Mouse (Mus musculus) heart, postnatal 25 days (tissue): ENCODE results near the gene Spag9. TPM values are rescaled to one million over a fixed set of nuclear protein-coding genes. Genes with fewer than 3 reads are reported as not detected.

Source experiments
- DNase-seq: peaks from one replicate; pipeline ENCODE4 v3.0.0; 2022; ENCODE audit warnings: low spot score
- intact Hi-C: fragments of 180-260 bp; cut with DNase I; formaldehyde crosslinking; loops from one replicate; pipeline ENCODE4 v1.15.1; 2025
- total RNA-seq, 2 experiments: library from RNA; stranded (reverse); gene quantifications; 2 replicates each; pipeline ENCODE4 v1.2.3; 2021

Spag9 gene
- total RNA-seq, 2 experiments from 2014 or later = 132 to 139 TPM

DNA sequence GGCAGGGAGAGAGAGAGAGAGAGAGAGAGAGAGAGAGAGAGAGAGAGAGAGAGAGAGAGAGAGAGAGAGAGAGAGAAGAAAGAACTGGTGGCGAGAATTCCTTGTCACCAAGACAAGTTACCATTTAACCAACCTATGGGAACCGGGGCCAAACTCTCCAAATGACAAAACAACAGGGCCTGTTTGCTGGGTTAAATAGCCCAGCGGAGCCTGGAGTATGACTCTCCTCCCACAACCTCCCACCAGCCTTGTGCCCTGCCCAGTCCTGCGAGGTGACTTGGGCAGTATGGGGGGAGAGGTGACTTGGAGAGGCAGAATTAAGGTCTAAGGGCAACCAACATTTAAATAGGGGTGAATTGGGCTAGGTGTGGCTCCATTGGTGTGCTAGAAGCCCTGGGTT lies 169.9 kb downstream of the Spag9 start:
- no peak for DNase-seq
- intact Hi-C loops = no loop called here

DNA sequence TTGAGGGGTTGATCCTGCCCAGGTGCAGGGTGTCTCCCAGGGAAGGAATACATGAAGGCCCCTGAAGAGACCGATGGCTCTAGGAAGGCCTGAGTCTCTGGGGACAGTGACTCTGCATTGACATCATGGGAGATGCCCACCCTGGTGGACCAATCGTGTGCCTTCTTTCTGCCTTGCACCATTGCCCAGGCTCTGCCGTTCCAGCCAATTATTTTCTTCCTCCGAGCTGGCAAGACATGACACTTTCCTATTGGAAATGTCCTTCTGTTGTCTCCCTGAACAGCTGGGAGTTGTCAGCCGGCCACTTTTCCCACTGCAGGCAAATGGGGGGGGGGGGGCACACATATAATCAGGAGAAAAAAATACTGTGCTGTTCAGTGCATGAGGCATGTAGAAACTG lies 172.3 kb downstream of the Spag9 start:
- intact Hi-C loops = no loop called here
- DNase-seq = no peak

DNA sequence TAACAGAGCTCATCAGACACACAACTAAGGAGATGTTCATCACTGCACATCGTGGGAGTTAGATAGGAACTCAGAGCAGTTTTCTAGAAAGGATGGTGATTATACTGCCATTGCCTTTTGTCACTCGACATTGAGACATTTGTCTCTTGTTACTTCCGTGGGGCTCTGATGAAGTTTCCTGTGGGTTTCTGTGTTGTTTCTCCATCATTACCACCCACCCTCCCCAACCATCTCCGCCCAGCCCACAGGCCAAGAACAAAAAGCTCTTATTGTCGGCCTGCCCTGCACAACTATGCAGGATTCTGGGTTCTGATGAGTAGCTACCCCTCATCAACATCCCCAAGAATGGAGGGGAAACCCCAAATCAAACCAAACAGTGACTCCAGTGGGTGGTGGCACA lies 173.7 kb downstream of the Spag9 start:
- intact Hi-C loops = no loop called here
- DNase-seq = no peak

DNA sequence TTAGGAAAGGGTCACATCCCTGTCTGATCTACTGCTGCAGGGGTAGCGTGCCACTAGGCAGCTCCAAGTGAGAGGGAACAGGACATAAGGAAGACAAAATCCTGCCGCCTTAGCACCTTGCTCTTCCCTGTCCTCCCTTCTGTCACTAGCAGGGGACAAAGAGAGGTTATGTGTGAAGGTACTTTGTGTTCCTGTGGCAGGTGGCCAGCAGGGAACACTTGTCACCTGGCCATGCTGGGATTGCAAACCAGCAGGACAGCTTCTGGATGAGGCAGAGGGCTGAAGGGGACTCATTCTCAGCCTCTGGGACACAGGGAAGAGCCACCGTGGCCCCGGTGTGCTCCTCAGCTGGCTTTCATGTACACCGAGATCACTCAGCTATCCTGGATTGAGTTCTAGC lies 175.8 kb downstream of the Spag9 start:
- no peak for DNase-seq
- intact Hi-C loops = no loop called here

DNA sequence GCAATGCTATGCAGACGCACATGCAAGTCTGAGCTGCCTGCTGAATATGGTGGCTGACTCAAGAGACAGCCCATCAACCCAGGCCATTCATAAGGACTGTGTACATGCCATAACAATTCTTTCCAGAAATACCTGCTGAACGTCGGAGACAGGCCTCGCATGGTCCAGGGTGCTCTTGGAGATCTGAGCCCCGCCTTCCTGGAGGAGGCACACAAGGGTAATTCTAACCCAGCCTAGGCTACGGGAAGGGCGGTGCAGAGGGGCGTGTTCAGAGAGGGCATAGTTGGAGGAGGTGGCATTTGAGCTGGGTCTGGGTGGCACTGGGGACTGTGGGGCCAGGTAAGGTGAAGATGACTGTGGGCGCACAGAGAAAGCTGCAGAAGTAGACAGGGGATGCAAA lies 176.3 kb downstream of the Spag9 start:
- no peak for DNase-seq
- intact Hi-C loops = no loop called here

DNA sequence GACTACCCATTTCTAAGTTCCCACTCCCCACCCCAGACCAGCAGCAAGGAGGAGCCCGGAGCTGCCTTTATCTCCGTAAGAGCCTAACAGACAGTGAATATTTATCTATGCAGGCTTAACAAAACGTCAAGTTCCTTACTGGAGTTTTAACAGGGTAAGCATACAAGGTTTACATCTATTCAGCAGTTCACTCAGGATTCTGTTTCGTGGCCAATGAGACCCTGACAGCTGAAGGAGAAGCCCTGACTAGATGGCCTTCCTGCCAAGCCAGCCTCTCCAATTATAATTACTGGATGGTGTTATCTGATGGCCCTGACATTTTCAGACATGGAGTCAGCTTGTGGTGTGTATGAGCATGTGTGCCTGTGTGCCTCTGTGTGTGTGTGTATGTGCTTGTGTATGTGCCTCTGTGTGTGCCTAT lies 177.8 kb downstream of the Spag9 start:
- intact Hi-C loops = no loop called here
- DNase-seq = no peak

DNA sequence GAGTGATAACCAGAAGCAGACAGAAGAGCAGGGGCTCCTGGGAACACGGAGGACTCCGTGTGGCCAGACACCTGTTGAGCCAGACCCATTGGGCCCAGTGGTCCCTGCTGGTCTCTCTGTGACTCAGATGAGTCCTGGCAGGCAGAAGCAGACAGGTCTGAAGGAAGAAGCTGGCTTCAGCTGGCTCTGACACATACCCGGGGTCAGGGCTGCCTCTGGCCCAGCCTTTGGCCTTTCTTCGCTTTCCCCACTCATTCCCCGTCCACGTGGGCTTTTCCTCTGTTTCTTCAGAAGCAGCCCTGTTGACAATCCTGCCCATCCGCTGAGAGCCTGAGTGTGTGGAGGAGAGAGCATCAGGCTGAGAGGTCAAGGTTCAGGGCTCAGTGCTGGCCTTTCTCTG lies 179.4 kb downstream of the Spag9 start:
- DNase-seq = no peak
- intact Hi-C loops = no loop called here

Other genes starting within 250 kb of the Spag9 start
- gene Utp18, start 110.3 kb upstream of the Spag9 start, total RNA-seq = 1 to 10 TPM; 8.1 to 8.7 TPM
- gene Mbtd1, start 110.2 kb upstream of the Spag9 start, total RNA-seq = 10 to 100 TPM; 15.1 to 15.6 TPM
- 1,000 to 10,000 TPM; 1,044 to 1,063 TPM for gene Nme2, start 39.8 kb upstream of the Spag9 start, total RNA-seq
- gene Gm20390, start 27.8 kb upstream of the Spag9 start, total RNA-seq = 10 to 100 TPM; 15.9 to 21.2 TPM
- gene Nme1, start 27.6 kb upstream of the Spag9 start, total RNA-seq = 10 to 100 TPM; 12.9 to 15.5 TPM
- gene Tob1, start 215.4 kb downstream of the Spag9 start, total RNA-seq = 10 to 100 TPM; 57.2 to 60.6 TPM
- gene Wfikkn2, start 249.9 kb downstream of the Spag9 start, total RNA-seq = 1 to 10 TPM; 2.3 to 3.1 TPM